Mouse (Mus musculus): Measurements from ENCODE around the gene Dab1. TPM values are rescaled to one million over a fixed set of nuclear protein-coding genes. Genes with fewer than 3 reads are reported as not detected.

Gene Dab1
- total RNA-seq, 2 experiments from 2014 or later = 115 to 127 TPM

DNA sequence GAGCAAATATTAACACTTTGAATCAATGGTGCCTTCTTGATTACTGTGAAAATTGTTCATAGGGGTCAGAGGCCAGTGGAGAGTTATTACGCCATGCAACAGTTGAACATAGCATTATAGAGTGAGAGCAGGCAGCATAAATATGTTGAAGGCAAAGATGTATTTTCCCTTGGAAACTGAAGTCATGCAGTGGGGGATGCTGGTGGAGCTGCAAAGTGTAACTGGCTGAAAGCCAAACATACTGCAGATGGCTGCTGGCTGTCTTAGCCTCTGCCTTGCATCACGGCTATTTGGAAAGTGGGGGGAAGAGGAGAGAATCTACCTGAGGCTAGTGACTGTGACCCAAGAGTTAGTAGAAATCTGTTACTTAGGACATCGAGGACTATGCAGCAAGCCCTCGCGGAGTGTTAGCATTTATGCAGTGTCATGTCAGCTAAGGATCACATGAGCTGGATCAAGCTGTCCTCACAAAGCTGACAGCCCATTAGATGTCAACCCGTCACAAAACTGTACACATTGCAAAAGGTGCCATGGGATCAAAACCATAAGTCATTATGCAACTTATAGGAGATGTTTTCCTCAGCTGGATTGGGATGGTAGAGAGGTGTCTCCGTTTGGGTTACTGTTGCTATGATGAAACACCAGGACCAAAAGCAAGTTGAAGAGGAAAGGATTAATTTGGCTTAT, 164.5 kb downstream of the Dab1 start:
- intact Hi-C loops (cut with DNase I) = no loop called here
- no peak for DNase-seq (ENCODE audit: extremely low spot score in 1 of 2, low spot score in 2 of 2)

DNA sequence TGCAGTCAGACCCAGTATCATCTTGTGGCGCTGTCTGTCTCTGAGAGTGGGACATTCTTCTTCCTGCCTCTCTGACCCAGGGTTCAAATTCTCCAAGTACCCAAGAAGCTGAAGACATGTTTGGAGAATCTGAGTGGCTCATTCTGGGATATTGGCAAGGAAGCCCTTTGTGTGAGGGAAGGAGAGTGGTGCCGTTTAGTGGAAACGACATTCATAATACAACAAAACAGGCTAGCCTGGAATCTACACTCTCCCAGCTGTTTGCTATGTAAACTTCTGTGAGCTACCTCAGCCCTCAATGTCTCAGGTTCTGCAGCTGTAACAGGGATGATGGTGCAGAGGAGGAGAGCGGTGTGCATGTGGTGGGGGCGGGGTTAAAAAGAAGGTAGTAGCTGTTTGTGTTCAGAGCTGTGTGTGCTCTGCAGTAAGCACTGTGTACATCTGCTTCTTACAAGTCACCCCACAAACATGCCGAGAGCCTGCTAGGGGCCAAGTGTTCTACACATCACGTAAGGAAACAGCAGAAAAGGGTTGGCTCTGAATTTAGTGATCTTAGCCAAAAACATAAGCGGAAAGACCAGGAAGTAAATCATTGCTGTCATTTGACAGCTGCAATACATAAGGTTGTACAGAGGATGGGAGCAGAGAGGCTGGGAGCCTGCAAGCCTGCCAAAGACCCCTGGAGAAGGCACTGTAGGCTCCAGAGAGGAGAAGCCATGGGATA, 174.6 kb downstream of the Dab1 start:
- DNase-seq (ENCODE audit: extremely low spot score in 1 of 2, low spot score in 2 of 2) = no peak
- intact Hi-C loops (cut with DNase I) = no loop called here

DNA sequence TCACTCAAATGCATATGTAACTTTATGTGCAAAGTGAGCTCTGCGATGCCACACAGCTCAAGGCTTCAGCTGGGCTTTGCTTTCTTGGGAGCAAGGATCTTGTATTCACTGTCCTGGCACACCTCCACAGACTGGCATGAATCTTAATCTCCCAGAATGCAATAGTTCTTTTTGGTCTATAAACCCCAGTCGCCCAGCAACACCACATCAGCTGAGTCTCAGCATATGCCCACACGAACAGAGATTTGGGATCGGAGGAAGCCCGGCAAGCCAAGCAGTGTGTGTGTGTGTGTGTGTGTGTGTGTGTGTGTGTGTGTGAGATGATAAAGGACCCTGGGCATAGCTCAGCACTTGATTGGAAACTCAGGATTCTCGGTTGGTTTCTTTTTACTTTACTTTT, 177.3 kb downstream of the Dab1 start:
- intact Hi-C loops (cut with DNase I) = no loop called here
- DNase-seq (ENCODE audit: extremely low spot score in 1 of 2, low spot score in 2 of 2) = peak; percentile 52 to 64

DNA sequence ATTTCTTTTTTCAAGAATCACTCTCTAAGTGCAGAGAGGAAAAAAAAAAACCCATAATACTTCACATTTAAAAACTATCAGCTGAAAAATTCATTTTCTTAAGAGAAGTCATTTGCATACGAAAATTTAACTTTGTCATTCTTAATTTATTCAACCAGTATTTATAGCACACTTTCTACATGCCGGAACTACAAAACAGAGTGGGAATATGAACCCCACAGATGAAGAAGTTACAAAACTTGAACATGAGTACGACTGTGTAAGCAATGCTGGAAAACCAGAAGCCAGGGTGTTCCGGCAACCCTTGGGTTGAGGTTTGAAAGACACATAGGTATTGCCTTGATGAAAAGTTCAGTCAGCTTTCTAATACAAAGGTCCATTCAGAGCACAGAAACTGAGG, 183.3 kb downstream of the Dab1 start:
- DNase-seq (ENCODE audit: extremely low spot score in 1 of 2, low spot score in 2 of 2) = no peak
- intact Hi-C loops (cut with DNase I) = no loop called here

DNA sequence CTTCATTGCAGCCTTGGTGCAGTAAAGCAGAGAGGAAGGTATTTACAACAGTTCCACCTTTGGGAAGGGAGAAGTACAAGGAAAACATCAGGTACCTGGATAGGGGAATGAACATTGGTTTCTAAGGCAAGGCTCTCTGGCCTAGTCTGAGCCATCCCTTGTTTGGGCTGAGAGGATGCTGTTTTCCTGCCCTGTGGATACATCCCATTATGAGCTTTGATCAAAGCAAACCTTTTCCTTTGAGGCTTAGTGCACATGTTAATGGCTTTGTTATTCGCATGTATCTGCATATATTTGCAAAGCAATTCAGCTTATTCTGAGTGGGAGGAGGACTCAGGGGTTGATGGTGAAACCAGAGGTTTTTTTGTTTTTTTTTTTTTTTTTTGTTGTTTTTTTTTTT, 185.3 kb downstream of the Dab1 start:
- intact Hi-C loops (cut with DNase I) = no loop called here

DNA sequence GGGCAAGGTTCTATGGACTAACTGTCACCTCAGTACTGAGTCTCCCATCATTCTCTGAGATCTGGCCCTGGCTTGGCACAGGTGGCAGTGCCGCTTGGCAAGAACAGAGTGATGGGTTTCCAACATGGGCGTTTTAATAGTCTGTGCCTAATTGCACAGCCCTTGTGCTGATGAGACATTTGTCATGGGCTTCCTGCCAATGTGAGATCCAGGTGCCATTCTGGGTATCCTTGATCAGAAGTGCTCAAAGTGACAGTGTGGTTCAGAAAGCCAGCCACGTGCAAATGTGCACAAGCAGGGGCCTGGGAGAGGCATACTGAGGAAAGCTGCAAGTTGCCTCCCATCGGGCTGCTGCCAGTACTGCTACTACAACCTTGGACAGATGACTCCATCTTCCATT, 203.5 kb downstream of the Dab1 start:
- no peak for DNase-seq (ENCODE audit: extremely low spot score in 1 of 2, low spot score in 2 of 2)
- intact Hi-C loops (cut with DNase I) = no loop called here

More for the DNA sequence above, 185.3 kb downstream of the Dab1 start:
- DNase-seq (ENCODE audit: extremely low spot score in 1 of 2, low spot score in 2 of 2) = no peak

DNA sequence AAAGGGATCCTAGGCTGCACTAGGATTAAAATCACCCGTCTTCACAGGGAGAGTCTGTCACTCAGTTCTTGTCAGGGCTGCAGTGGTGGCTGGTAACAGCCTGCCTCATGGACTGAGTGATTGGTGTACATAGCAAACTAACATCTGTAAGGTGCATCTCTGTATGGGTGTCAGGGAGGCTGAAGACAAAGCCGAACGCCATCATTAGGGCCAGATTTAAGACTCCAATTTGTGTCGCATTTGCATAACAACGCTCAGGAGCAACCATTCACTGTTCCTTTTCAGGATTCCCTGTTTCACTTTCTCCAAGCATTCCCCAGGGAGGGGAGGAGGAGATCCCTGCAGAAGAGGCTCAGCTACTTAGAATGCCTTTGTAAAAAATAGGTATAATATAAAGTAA, 219.2 kb downstream of the Dab1 start:
- intact Hi-C loops (cut with DNase I) = no loop called here

DNA sequence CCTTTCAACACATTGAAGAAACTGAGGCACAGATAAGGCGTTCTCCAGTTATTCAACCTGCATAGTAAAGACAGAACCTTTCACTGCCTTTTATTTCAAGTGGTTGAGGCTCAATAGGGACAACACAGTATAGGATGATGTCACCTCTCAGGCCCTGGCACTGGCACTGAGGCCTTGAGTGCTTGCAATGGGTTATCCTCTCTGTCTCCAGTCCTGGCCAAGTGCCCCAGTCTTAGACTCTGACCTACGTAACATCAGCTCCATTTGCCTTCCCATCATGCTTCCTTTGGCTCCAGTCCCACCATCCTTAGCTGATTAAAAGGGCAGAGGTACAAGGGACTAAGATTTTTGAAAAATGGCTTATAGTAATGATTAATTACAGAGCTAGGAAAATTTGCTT, 220.4 kb downstream of the Dab1 start:
- intact Hi-C loops (cut with DNase I) = no loop called here
- DNase-seq (ENCODE audit: extremely low spot score in 1 of 2, low spot score in 2 of 2) = no peak

More for the DNA sequence above, 219.2 kb downstream of the Dab1 start:
- DNase-seq (ENCODE audit: extremely low spot score in 1 of 2, low spot score in 2 of 2) = no peak

DNA sequence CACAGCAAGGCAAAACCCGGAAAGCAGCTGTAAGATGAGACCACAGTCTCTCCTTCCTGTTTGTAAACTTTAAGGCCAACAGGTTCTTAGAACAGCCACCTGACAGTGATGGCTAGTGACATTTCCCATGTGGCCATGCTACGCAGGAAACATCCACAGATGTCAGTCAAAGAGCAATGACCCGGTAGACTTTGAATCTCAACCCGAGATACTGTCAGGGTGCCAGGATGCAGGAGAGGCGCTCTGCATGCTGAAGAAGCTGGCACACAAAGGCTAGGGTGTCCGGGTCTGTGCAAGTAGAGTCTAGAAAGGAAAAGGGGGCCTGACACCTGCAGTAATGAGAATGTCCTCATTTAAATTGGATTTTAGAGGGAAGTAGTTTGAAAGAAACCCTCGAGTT, 222.0 kb downstream of the Dab1 start:
- intact Hi-C loops (cut with DNase I) = no loop called here
- DNase-seq (ENCODE audit: extremely low spot score in 1 of 2, low spot score in 2 of 2) = peak in 1 of 2 experiments; percentile 26

DNA sequence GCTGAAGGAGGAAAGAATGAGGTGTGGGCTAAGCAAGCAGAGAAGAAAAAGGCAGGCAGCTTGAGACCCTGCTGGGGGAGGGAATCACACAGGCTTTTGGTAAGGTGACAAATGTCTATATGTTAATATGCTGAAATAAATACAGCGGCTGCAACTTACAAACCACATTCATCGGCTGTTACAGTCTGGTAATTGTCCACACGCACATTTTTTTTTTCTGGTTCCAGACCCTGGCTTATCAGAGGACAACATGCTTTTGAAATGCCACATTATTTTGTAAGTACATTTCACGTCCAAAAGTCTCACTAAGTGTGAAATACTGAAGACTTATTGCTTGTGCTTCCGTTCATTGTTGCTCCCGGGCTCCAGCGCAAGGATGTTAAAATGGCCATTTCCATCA, 225.5 kb downstream of the Dab1 start:
- intact Hi-C loops (cut with DNase I) = no loop called here
- no peak for DNase-seq (ENCODE audit: extremely low spot score in 1 of 2, low spot score in 2 of 2)

DNA sequence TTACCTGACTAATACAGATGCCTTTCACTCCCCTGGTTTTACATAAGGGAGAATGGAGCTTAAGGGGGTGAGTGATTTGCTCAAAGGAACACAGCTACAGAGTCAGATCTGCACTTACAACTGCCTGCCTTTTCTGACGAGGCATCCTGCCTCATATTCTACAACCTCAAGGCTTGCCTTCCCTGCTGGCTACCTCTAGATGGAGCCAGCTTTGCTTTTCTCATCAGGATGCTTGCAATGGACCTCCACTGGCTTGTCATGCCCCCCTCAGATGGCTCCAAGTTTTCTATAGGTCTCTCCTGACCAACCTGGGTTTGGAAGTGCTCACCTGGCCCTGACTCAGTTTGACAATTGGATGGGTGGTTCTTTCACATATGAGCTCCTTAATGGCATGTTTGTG, 238.0 kb downstream of the Dab1 start:
- DNase-seq (ENCODE audit: extremely low spot score in 1 of 2, low spot score in 2 of 2) = no peak

DNA sequence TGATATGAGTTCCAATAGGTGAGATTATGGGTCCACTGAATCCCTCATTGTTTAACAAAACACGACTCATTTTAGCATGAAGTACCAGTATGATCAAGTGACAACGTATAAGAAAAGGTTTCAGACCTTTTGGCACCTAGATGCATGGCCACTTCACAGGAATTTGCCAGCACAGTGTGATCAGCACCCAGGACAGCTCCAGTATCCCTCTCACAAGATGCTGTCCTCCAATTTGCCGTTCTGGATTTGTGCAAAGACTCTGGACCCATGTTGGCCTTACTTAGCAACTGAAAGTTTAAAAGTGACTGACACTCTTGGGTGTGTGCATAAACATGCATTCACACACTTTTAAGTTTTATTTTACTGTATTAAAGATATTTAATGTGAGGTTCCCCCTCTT, 256.4 kb downstream of the Dab1 start:
- no peak for DNase-seq (ENCODE audit: extremely low spot score in 1 of 2, low spot score in 2 of 2)
- intact Hi-C loops (cut with DNase I) = no loop called here

More for the DNA sequence above, 238.0 kb downstream of the Dab1 start:
- intact Hi-C loops (cut with DNase I) = no loop called here

DNA sequence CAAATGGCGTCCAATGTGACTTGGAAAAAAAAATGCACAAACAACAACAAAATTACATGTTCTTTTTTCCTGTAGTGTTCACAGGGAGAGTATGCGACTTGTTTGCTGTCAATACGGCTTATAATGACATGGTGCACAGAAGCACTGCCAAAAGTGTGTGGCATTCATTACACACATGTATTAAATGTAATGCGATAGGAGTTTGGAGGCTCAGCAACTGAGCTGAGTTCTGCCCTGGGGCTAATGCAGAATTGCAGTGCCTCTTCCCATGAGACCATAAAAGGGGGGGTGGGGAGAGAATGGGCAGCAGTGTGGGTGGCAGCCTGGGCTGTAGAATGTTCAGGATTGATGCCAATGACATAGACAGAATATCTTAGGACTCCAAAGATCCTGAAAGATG, 259.7 kb downstream of the Dab1 start:
- intact Hi-C loops (cut with DNase I) = no loop called here
- DNase-seq (ENCODE audit: extremely low spot score in 1 of 2, low spot score in 2 of 2) = no peak

DNA sequence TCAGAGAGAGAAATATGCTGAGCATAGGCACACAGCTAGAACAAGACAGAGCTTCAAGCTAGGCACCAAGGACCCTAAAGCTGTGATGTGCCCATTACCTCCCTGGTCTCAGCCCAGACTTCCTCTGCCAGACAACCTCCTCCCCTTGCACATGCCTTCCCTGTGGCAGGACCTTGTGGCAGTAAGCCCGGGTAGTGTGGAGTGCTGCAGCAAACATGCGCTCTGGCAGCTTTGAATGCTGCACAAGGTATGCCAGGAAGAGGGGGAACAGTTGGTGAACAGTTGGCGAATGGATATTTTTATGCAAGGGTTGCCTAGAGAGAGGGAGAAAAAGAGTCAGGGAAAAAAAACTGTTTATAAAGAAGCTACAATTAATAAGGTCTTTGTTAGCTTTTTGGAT, 262.5 kb downstream of the Dab1 start:
- intact Hi-C loops (cut with DNase I) = no loop called here
- DNase-seq (ENCODE audit: extremely low spot score in 1 of 2, low spot score in 2 of 2) = peak; percentile 40 to 69

DNA sequence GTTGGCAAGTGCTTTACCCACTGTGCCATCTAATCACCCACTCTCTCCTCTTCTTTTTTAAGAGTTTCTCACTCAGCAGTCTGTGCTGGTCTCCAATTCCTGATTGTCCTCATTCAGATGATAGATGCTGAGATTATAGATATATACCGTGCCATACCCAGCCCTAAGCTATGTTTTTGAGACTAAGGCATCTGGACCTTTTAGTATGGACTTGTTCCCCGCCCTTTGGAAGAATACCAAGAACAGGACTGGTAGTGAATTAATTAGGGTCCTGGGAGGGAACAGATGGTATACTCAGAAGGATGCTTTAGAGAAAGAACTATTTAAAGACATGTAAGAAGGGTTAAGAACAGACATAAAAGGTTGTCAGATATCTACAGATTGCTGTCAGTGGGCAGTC, 268.9 kb downstream of the Dab1 start:
- DNase-seq (ENCODE audit: extremely low spot score in 1 of 2, low spot score in 2 of 2) = no peak
- intact Hi-C loops (cut with DNase I) = no loop called here

DNA sequence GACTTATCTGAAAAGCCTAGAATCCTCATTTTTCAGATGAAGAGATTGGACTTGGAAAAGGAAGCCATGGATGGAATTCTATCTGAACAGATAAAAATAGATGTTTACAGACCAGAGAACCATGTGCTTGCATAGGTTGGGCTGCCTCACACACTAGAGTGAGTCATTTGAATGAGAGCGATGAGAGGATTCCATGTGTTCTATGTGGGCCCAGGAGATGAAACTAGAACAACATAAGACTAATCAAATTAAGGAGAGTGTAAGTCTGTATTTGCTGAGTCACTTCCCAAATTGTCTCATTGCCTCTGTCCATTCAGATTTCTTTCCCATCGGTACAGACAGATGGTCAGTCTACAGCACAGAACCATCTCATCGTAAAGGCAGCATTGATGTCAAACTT, 270.0 kb downstream of the Dab1 start:
- DNase-seq (ENCODE audit: extremely low spot score in 1 of 2, low spot score in 2 of 2) = no peak
- intact Hi-C loops (cut with DNase I) = no loop called here

DNA sequence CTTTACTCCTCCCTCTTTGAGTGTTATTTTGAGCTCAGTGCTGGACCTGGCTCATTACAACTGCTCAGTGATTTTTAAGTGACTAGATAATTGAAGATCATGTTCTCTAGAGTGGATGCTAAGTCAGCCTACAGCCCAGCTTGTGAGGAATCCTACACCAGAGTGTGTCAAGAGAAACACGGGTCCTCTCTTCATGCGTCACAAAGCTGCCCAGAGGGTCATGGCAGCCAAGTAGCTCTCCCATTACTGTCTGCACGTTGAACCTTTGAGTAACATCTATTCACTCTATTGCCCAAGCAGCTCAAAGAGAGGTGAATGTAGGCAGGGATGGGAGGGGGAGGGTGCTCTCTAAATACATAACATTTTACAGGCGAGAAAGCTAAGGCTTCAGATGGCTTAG, 277.6 kb downstream of the Dab1 start:
- intact Hi-C loops (cut with DNase I) = loop anchor here (5.0 kb wide), 1 partner anchor 500 kb away; no protein-coding TSS in a partner anchor
- DNase-seq (ENCODE audit: extremely low spot score in 1 of 2, low spot score in 2 of 2) = no peak

DNA sequence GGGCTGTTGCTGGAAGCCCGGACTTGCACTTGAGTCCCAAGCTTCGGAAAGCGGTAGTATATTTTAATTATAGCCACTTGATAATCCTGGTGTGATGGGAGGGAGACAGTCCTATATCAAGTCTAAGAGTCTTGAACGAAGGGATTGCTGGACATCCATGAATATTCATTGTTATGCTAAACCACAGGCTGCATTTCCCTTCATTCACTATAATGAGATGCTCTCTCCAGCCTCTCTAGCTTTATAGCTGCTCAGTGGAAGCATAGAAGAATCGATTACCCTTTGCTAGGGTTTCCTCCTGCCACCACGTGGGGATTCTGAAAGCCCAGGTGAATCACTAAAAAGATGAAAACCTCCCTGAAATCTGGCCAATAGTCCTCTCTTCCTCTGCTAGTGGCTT, 278.5 kb downstream of the Dab1 start:
- intact Hi-C loops (cut with DNase I) = loop anchor here (5.0 kb wide), 1 partner anchor 500 kb away; no protein-coding TSS in a partner anchor
- DNase-seq (ENCODE audit: extremely low spot score in 1 of 2, low spot score in 2 of 2) = no peak

DNA sequence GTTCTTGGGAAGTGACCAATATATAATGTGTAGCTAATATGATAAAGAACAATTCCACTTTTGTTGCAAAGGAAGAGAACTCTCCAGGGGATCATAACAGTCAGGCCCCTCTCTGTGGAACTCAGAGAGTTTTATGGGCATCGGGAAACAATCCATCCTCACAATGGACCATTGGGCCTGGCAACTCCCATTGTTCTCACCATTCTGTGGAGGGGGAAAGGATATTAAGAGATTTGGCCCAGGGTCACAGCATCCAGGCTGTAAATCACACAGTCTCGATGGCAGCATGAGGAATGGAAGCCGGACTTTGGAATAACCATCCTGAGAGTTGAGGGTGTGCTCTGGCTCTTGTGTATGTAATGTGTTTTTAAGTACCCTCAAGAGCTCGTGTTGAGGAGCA, 292.3 kb downstream of the Dab1 start:
- no peak for DNase-seq (ENCODE audit: extremely low spot score in 1 of 2, low spot score in 2 of 2)
- intact Hi-C loops (cut with DNase I) = no loop called here

DNA sequence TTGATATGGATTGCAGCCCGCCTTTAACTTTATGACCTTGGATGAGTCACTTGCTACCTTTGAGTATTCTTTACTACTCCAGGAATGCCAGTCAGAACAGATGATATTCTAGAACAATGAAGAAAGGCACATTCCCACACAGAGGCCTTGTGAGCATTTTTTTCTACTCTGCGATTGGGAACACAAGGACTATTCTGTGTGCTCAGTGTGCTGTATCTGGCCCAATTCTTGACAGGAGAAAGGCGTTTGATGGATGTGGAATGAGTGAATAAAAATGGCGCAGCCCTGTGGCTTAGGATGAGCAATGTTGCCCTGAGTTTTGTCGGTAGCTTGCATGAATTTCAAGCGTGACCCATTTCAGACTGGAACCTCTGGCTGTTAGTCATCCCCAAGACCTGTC, 292.9 kb downstream of the Dab1 start:
- intact Hi-C loops (cut with DNase I) = no loop called here

More for the DNA sequence above, 292.9 kb downstream of the Dab1 start:
- DNase-seq (ENCODE audit: extremely low spot score in 1 of 2, low spot score in 2 of 2) = no peak

Measured in left cerebral cortex, postnatal 10 days (tissue).